Mouse (Mus musculus): ENCODE results near the gene Spic. TPM values are rescaled to one million over a fixed set of nuclear protein-coding genes. Genes with fewer than 3 reads are reported as not detected.

Gene Spic
- 158 TPM for polyA plus RNA-seq (2015; fragmentation: Illumina TruSeq; extraction: RNeasy Lipid Tissue Mini Kit (QIAGEN cat#74804); ENCODE audit: insufficient read depth, low replicate concordance)

GRCm38 (mm10) chr10:88684925-88685324, at the start of gene Spic:
TSS of gene Spic (minus strand) at chr10:88685015.

GRCm38 (mm10) chr10:88730571-88731495, 46.0 kb upstream of the Spic start, which contains the start of gene Arl1:
TSS of gene Arl1 (plus strand) at chr10:88730858.

Other genes with a start within 250 kb of the Spic start
- gene Sycp3, start 225.4 kb downstream of the Spic start, polyA plus RNA-seq (2015; fragmentation: Illumina TruSeq; extraction: RNeasy Lipid Tissue Mini Kit (QIAGEN cat#74804); ENCODE audit: insufficient read depth, low replicate concordance), result not detected
- 18.7 TPM for gene Chpt1, start 180.9 kb downstream of the Spic start, polyA plus RNA-seq (2015; fragmentation: Illumina TruSeq; extraction: RNeasy Lipid Tissue Mini Kit (QIAGEN cat#74804); ENCODE audit: insufficient read depth, low replicate concordance)
- gene Mybpc1, start 79.9 kb downstream of the Spic start, polyA plus RNA-seq (2015; fragmentation: Illumina TruSeq; extraction: RNeasy Lipid Tissue Mini Kit (QIAGEN cat#74804); ENCODE audit: insufficient read depth, low replicate concordance), result 7.1 TPM
- gene Arl1, start 45.8 kb upstream of the Spic start, polyA plus RNA-seq (2015; fragmentation: Illumina TruSeq; extraction: RNeasy Lipid Tissue Mini Kit (QIAGEN cat#74804); ENCODE audit: insufficient read depth, low replicate concordance), result 98.2 TPM
- 30.3 TPM for gene Utp20, start 141.8 kb upstream of the Spic start, polyA plus RNA-seq (2015; fragmentation: Illumina TruSeq; extraction: RNeasy Lipid Tissue Mini Kit (QIAGEN cat#74804); ENCODE audit: insufficient read depth, low replicate concordance)
- gene Slc5a8, start 201.0 kb upstream of the Spic start, polyA plus RNA-seq (2015; fragmentation: Illumina TruSeq; extraction: RNeasy Lipid Tissue Mini Kit (QIAGEN cat#74804); ENCODE audit: insufficient read depth, low replicate concordance), result not detected

All from spleen, adult 10 weeks (tissue).